Mouse (Mus musculus) heart, adult 2 months (tissue): ENCODE measurements around the gene Sema5a. TPM values are rescaled to one million over a fixed set of nuclear protein-coding genes. Genes with fewer than 3 reads are reported as not detected.
A peak's percentile ranks its signal among the peaks of the same experiment; 100 is the strongest.

Source experiments
- DNase-seq, 2 experiments: peaks; one replicate each; pipeline ENCODE4 v3.0.0; 2021
- H3K27ac ChIP-seq: fragments of 200-600 bp; 2 replicates; pipeline ENCODE4 v1.8.1; 2022
- H3K27me3 ChIP-seq: fragments of 200-500 bp; 2 replicates; pipeline ENCODE4 v1.6.1; 2012; ENCODE audit warnings: mild to moderate bottlenecking, low read length, inconsistent platforms, mixed read lengths; ENCODE audit not compliant: control insufficient read depth, insufficient read depth
- H3K36me3 ChIP-seq: fragments of 200-500 bp; 2 replicates; pipeline ENCODE4 v1.6.1; 2012; ENCODE audit warnings: low read length, inconsistent platforms; ENCODE audit not compliant: control insufficient read depth, insufficient read depth
- H3K4me1 ChIP-seq: fragments of 200-500 bp; 2 replicates; pipeline ENCODE4 v1.6.1; 2011; ENCODE audit warnings: low read length; ENCODE audit not compliant: control insufficient read depth, insufficient read depth
- H3K4me3 ChIP-seq: fragments of 200-600 bp; 2 replicates; pipeline ENCODE4 v1.8.1; 2022
- H3K79me2 ChIP-seq: fragments of 200-500 bp; replicated peaks from 2 replicates; pipeline ENCODE4 v1.6.1; 2012; ENCODE audit warnings: mild to moderate bottlenecking, inconsistent platforms, low read length, moderate library complexity, mixed read lengths; ENCODE audit not compliant: control insufficient read depth, insufficient read depth
- H3K9ac ChIP-seq: fragments of 200-500 bp; 2 replicates; pipeline ENCODE4 v1.6.1; 2012; ENCODE audit warnings: low read depth, mild to moderate bottlenecking, control low read depth, inconsistent platforms, low read length, mixed read lengths
- CTCF ChIP-seq: fragments of 200-600 bp; IDR thresholded peaks from 2 replicates; pipeline ENCODE4 v1.8.1; 2022; ENCODE audit warnings: antibody characterized with exemption, mild to moderate bottlenecking, moderate library complexity
- EP300 ChIP-seq: fragments of 200-500 bp; IDR thresholded peaks from 2 replicates; pipeline ENCODE4 v1.6.1; 2011; ENCODE audit warnings: low read depth, low read length, control low read depth; ENCODE audit not compliant: insufficient read depth
- POLR2A ChIP-seq: fragments of 200-500 bp; IDR thresholded peaks from 2 replicates; pipeline ENCODE4 v1.6.1; 2011; ENCODE audit warnings: mild to moderate bottlenecking, low read depth, low read length, control low read depth; ENCODE audit not compliant: insufficient read depth
- WGBS: fragments of 180-500 bp; shearing (Covaris S2); methylation state at CpG from one replicate; pipeline ENCODE4 v1.1.7; 2018; 5-methylcytosine and 5-hydroxymethylcytosine counted together
- intact Hi-C: fragments of 180-260 bp; cut with DNase I; formaldehyde crosslinking; loops from one replicate; pipeline ENCODE4 v1.15.1; 2025
- polyA plus RNA-seq: library from polyadenylated mRNA; depleted of rRNA; stranded (reverse); fragments of >200 nt; gene quantifications from 2 replicates; pipeline ENCODE4 v1.2.3, GENCODE M21; 2012
- total RNA-seq, 2 experiments: library from RNA; stranded (reverse); gene quantifications; 2 replicates each; pipeline ENCODE4 v1.2.3; 2021

The Sema5a gene
- total and polyA plus RNA-seq, 3 experiments: 1.8 to 10.6 (median 7.9) TPM

- 89% methylated on average over 3 of the region's 3 CpGs for WGBS
- no peak for DNase-seq
- intact Hi-C loops: no loop called here
- Histone ChIP-seq H3K27me3 (no peaks in the 10 kb centered on the region), H3K9ac (no peak overlapping the region), H3K4me1 (no peaks in the 10 kb centered on the region), H3K27ac (no peak overlapping the region), H3K79me2 (no peaks in the 10 kb centered on the region), H3K4me3 (no peak overlapping the region), H3K36me3 (no peaks in the 10 kb centered on the region)
- no peak for TF ChIP-seq CTCF
Observed at GRCm38 (mm10) chr15:32543181-32543580, 298.6 kb downstream of the Sema5a start.

GRCm38 (mm10) chr15:32545455-32545854 lies 300.8 kb downstream of the Sema5a start:
- TF ChIP-seq CTCF (no peak), POLR2A (no peak), EP300 (no peak)
- intact Hi-C loops: no loop called here
- no peaks in the 10 kb centered on the region for H3K79me2 ChIP-seq
- H3K9ac ChIP-seq: no peak overlapping the region
- H3K4me3 ChIP-seq: no peak overlapping the region
- 32% methylated on average over 3 of the region's 3 CpGs for WGBS
- no peaks in the 10 kb centered on the region for H3K27me3 ChIP-seq
- no peak overlapping the region for H3K27ac ChIP-seq
- no peaks in the 10 kb centered on the region for H3K4me1 ChIP-seq
- no peak for DNase-seq
- no peaks in the 10 kb centered on the region for H3K36me3 ChIP-seq

DNA sequence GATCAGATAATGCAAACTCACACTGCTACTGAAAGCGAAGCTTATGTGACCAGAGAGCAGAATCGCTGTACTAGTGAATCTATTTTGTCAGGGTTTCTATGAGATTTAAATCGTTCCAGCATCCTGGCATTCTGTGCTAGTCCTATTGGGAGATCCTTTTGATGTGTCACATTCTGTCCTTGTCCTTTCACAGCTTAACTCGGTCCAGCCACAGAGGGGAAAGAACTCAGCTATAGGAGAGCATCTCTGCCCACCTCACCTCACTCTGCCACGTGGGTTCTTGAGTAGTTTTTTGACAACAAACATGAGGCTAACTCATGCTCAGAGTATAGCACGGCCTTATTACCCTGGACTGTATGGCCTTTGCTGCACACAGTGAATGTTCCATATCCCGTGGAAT lies 302.1 kb downstream of the Sema5a start:
- DNase-seq: no peak
- H3K27ac ChIP-seq: no peak overlapping the region
- no peaks in the 10 kb centered on the region for H3K79me2 ChIP-seq
- H3K36me3 ChIP-seq: no peaks in the 10 kb centered on the region
- 81% methylated on average over 7 of the region's 7 CpGs for WGBS
- TF ChIP-seq CTCF: no peak
- no peak for TF ChIP-seq EP300
- no peak for TF ChIP-seq POLR2A
- H3K4me3 ChIP-seq: no peak overlapping the region
- no peaks in the 10 kb centered on the region for H3K27me3 ChIP-seq
- no peaks in the 10 kb centered on the region for H3K4me1 ChIP-seq
- no peak overlapping the region for H3K9ac ChIP-seq
- intact Hi-C loops: no loop called here

DNA sequence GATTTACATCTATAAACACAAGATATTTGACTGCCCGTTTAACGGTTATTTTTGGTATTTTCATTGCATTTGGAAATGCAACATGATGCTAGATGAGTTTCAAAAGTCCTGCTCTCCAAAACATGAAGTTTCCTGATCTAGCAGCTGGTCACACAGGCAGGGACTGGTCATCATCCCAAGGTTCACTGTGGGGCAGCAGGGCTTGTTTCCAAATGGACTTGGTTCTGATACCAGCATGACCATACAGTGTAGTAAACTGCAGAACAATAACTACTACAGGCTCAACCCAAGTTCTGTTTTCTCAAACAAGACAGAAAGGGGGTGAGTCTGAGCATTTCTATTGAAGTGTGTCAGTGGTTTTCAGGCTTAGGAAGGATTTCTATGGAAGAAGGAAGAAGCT lies 314.3 kb downstream of the Sema5a start:
- no peak for DNase-seq
- TF ChIP-seq POLR2A: no peak
- no peak for TF ChIP-seq CTCF
- TF ChIP-seq EP300: no peak
- 80% methylated on average over 2 of the region's 2 CpGs for whole genome bisulfite sequencing
- no peaks in the 10 kb centered on the region for H3K4me1 ChIP-seq
- no peak overlapping the region for H3K4me3 ChIP-seq
- no peaks in the 10 kb centered on the region for H3K79me2 ChIP-seq
- no peaks in the 10 kb centered on the region for H3K36me3 ChIP-seq
- intact Hi-C loops: no loop called here
- H3K27me3 ChIP-seq: no peaks in the 10 kb centered on the region
- no peak overlapping the region for H3K27ac ChIP-seq
- H3K9ac ChIP-seq: no peak overlapping the region

DNA sequence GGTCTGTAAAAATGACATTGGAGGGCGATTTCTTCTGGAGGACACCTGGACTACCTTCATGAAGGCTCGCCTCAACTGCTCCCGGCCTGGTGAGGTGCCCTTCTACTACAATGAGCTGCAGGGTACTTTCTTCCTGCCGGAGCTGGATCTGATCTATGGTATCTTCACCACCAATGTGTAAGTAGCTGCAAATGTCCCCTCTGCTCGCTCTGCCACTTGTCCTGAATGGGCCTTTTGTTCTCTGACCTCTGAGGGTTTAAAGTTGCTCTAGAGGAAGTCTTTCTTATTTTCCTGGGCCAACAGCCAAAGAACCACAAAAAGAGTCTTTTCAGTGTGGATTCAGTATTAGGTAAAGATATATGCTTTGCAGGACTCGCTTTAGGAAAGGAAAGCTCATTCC lies 318.0 kb downstream of the Sema5a start:
- Histone ChIP-seq H3K36me3 (no peaks in the 10 kb centered on the region), H3K79me2 (no peaks in the 10 kb centered on the region), H3K4me1 (no peaks in the 10 kb centered on the region), H3K4me3 (no peak overlapping the region), H3K27ac (no peak overlapping the region), H3K27me3 (no peaks in the 10 kb centered on the region), H3K9ac (no peak overlapping the region)
- TF ChIP-seq POLR2A: no peak
- TF ChIP-seq EP300: no peak
- TF ChIP-seq CTCF: no peak
- intact Hi-C loops: no loop called here
- 42% methylated on average over 6 of the region's 6 CpGs for WGBS
- DNase-seq: no peak

GRCm38 (mm10) chr15:32568181-32568857 lies 323.7 kb downstream of the Sema5a start:
- H3K4me3 ChIP-seq: no peak overlapping the region
- peak; percentile 76 for TF ChIP-seq CTCF
- TF ChIP-seq POLR2A: no peak
- H3K4me1 ChIP-seq: no peaks in the 10 kb centered on the region
- no peak for DNase-seq
- 96% methylated on average over 3 of the region's 3 CpGs for WGBS
- intact Hi-C loops: loop anchor here (2.0 to 5.0 kb wide), 3 partner anchors 131 to 556 kb away; no protein-coding TSS in a partner anchor
- no peaks in the 10 kb centered on the region for H3K27me3 ChIP-seq
- H3K9ac ChIP-seq: no peak overlapping the region
- H3K36me3 ChIP-seq: no peaks in the 10 kb centered on the region
- no peaks in the 10 kb centered on the region for H3K79me2 ChIP-seq
- no peak overlapping the region for H3K27ac ChIP-seq
